Mouse (Mus musculus): ENCODE measurements at regions not wholly inside any gene's neighbourhood (a gene's known extent, or its start where the extent isn't known, plus 50 kb on each side); places are given as distances from the start of the nearest gene placed in this dataset.

DNA sequence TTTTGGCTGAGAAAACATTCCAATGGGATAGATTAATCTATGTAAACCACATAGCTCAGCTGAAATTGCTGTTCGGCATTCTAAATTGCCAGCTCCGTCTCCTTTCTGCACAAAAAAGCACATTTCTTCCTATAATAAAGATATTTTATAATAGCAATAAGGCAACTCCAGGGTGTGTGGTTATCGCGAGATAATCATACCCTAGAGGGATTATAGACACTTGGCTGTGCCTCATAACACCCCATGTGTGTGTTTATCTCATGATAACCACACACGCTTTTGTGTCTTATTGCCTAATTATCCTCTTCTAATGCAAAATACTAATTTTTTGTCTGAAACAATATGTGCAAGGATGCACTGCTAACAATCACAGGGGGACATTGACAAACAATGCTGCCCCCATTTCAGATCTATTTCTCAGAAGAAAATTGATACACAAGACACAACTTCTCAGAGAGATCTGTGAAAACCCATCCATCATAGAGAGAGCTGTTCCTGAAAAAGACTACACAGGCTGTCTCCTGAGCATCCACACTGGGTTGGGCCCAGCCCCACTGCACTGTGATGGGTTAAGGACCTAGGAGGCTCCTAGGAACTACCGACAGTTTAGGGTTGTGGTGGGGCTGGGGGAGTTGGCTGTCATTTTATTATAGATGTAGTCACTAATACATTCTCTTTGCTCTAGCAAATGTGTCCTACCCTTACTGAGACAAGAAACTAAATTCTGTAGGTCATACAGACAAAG, 454.7 kb upstream of the BC052040 start:
- DNase-seq = no peak

DNA sequence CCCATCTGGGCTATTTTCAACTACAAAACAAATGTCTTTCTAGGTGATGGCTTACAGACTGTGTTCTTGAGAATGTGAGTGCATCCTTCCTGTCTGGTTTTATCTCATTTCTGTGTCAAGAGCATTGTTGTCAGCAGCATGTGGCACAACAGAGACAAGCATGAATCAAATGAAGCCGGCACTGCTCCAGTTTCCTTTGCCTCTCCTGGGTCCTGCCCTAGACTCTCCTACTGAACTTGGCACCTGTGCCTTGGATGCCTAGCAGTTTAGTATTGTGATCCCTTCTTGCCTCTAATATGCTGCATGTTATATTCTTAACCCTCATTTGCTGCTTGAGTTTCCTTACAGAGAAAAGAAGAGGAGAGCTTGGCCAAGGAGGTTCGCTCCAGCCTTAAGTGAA, 449.8 kb upstream of the BC052040 start:
- DNase-seq = peak; percentile 59

DNA sequence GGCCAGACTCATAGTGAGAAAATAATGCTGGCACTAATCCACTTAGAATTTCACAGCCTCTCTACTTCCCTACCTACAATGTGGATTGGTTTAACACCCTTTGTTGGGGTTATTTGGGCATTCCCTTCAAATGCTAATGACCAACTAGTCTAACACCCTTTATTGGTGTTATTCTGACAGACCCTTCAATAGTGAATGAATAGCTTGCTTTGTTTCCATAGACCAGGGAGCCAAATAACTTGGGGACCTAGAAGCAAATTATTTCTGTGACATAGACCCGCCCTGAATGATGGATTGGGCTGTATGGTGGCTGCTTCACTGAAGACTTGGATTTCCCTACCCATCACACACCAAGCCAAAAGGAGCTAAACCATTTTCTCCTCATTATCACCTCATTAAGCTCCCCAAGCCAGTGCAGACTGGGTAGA, 449.3 kb upstream of the BC052040 start:
- DNase-seq = no peak

DNA sequence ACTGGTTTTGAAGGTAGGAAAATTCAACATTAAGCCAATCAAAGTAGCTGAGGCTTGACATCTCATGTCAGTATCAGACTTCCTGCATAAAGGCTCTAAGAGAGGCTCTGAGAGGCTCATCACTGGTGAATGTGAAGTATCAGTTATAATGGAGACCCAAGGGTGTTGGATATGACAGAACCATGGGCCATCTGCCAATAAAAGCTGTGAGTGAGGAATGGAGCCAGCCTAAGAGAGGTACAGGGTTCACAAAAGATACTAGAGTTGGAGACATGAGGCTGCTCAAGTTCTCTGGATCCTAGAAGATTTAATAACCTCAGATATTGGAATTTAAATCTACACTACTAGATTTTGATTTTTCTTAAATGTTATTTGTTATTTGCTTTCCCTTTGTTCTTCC, 440.1 kb upstream of the BC052040 start:
- no peak for DNase-seq

DNA sequence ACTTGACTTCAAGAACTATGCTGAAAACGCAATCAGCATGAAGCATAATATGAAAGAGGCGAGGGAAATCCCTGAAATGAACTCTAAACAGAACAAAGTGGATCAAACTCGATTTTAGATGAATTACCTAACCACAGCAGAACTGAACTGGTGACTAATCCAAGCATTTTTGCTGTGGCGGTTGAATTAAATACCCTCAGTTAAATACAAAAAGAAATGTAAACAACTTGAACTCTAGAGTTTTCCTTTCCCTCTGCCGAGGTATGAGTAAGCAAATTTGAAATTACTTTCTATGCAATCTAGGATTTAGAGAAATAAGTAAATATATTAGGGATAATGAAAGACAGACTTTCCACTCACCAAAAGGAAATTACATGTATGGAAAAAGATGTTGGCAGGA, 409.4 kb upstream of the BC052040 start:
- DNase-seq = no peak

DNA sequence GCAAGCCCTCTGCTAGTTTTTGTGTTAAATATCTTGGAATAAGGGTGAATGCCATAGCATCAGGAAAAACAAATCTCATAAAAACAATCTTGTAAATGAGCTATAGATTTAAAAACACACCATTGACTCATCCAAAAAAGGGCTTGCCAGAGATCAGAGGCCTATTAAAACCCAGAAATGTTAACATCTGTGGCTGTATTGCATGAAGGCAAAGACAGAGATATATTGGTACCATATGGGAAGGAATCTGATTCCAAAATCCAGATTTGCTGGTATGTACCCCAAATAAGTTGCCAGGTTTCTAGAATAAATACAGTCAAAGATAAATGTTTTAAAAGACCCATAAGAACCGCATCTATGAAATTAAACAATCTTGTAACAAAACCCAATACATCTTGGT, 404.4 kb upstream of the BC052040 start:
- no peak for DNase-seq

DNA sequence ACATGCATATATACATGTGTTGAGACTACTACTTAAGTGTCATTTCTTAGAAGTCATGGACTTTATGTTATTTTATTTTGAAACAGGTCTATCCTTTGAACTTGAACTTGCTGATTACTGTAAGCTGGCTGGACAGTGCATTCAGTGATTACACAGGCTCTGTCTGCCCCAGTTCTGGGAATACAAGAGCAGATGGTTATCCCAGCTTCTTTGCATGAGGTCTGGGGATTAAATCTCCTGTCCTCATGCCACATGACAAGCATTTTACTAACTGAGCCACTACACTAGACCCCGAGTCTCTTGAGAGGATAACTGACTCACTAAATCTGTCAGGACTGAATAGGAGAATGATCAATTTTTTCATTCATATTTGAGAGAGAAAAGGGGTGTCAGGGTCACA, 403.6 kb upstream of the BC052040 start:
- no peak for DNase-seq

DNA sequence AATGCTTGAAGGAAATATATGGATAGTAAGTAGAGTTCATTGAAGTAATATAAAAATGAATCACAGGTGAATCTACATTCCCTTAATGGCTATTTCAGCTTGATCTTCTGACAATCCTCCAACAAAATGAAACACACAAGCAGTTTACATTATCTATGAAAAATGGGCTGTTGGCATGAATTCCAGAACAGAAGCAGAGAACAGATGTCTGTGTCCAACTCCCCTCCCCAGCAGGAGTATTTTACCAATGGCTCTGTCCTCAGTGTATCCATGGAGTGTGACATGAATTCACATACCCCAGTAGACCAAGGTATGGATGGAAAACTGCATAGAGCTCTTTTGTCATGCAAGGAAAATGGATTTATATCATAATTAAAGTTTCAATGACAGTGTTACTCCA, 370.3 kb upstream of the BC052040 start:
- DNase-seq = no peak

DNA sequence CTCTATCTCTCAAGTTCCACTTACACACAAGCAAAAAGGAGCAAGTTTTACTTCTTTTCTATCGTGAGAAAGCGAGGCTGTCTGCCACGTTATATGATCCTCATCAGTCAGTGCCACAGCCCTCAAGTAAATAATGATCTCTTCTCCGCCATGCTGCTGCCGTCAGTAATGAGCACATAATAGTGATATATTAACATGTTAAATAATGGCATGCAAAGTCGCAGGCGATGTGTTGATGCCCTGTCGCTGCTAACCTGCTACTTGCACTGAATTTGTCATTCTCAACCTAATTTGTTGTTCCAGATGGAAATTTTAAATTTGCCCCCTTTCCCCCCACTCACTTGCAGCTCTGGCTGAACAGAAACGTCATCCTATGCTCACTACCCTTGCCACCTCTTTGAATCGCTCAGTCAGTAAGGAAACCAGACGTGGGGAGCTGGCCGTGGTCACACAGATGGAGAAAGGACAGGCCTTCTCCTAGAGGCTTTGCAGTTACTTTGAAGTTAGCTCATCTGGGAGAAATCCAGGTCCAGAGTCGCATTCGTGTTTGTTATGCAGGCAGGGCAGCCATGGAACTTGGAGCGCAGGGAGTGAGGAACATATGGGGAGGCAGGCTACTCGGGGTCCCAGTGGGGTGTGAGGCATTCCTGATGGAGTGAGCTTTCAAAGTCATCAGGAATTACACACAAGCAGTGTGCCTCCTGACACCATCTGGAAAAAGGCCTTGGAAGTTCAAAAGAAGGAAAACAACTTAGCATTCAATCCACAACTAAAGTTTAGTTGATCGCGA, 368.1 kb upstream of the BC052040 start:
- no peak for DNase-seq

DNA sequence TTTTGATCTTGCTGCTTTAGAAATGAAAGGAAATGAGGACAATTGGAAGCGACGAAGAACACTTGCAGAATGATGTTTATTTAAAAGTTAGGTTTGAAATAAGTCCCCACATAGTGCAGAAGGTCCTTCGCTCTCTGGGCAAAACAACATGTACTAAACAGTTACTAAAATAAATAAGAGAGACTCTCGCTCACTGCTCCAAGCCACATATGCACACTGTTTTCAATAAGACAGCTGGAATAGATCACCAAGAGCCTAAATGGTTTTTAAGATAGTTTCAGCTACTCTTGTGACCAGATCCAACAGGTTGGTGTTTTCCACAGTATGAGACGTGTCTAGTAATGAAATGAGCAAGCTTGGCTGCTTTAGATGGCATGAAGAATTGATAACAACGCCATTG, 367.2 kb upstream of the BC052040 start:
- DNase-seq = no peak

DNA sequence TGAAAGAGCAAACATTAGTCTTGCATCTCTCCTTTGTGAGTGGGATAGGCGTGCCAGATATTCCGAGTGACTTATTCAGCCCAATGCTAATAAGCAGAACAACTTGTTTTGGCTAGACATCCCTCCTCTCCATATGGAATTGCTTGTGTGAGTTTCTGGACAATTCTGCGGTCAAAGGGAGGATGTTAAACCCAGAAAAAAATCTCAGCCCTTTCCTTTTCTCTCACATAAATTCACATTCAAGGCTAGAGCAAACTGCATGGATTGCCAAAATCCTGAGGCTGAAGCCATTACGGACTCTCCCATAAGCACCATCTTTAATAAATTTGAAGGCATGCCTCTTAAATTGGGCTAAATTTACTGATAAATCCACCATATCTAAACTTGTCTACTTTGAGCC, 351.5 kb upstream of the BC052040 start:
- DNase-seq = no peak

DNA sequence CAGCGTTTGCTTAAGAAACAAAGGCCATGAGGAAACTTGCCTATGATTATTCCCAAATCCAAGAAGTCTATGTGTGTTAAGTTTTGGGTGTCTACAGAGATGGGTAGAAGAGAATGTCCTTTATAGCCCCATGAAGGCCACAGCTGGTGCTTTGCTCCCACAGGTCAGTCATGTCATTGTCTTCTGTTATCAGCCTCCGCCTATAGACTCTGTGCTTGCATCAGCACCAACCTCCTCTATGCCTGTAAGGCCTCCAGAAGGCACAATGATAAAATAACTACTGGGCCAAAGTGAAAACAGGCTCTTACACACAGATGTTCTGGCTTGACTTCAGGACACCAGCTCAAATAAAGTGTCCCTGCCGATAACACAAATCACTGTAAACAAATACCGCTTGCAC, 333.8 kb upstream of the BC052040 start:
- DNase-seq = no peak

DNA sequence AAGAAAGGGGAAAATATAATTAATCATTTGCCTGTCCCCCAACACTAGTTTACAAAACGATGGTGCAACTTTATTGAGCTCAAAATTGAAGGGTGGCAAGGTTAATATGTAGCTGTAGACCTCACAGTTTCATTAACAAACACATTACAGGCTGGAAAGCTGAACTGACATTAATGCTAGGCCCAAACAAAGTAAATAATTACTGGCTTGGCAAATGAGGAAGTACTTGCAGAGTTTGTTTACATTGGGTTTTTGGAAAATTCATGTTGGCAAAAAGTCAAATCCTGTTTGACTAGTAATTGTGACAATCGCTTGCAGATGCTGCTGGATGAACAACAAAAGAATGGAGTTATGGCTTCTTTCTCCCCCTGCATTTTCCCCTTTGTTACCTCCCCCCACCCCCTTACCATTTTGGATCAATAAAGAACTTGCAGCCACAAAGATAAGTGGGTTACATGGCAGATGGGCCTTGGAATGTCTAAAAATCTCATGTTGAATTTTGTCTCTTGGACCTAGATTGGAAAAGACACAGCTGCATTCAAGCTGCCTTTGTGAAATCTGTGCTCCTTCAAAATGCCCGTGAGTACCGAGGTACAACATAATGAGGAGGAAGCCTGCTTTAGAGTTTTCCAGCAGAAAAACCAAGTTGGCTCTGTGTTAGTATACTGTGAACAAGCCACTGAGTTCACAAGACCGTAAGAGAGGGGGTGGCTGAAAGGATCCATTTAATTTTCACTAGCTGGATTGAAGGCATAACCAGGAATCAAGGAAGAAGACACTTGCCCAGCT, 331.3 kb upstream of the BC052040 start:
- DNase-seq = no peak

DNA sequence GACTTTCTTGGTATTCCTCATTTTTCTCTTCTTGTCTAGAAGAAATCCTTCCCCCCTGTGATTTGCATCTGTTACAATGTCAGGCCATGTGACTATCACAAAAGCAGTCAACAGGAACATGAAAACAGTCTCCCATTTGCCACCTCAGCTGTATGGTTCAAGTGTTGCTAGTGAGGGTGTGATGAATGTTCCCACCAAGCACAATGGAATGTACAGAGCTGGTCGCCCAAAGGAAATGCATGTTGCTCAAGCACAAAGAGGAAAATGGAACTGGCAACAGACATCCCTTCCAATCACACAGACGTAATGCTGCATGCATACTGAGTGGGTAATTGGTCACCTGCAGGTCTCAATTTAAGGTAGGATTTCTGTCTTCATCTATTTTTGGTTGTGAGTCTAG, 324.1 kb upstream of the BC052040 start:
- no peak for DNase-seq

DNA sequence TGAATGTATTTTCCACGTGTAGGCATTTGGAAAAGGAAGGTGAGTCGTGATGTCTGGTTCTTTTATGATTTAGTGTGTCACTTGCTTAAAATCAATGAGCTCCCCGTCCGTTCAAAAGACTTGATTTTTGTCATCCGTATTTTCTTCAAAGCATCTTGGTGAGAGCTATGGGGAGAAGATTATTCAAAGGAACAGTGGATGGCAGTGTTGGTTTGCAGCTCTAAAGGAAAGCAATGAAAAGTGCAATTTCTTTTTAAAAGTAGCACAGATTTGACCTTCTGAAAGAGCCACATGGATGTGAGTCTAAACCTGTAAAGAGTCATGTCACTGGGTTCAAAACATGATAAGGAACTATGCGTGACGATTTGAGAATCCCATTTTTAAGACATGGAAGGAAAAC, 313.3 kb upstream of the BC052040 start:
- DNase-seq = no peak

DNA sequence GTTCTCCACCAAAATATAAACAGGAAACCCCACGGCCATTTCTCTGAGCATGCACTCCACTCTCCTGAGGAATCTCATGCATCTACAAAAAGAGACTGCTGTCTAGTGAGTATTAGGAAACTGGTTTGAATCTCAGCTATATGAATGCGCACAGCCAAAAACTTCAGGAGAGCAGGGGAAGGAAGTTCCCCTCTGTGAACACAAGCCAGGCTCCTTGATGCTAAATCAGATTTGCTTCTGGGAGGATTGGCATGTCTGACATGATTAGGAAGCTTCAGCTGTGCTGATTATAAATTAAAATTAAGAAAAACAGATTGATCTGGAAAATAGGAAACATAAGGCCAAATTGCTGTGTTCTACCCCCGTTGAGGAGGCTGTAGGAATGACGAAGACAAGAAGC, 304.1 kb upstream of the BC052040 start:
- no peak for DNase-seq

DNA sequence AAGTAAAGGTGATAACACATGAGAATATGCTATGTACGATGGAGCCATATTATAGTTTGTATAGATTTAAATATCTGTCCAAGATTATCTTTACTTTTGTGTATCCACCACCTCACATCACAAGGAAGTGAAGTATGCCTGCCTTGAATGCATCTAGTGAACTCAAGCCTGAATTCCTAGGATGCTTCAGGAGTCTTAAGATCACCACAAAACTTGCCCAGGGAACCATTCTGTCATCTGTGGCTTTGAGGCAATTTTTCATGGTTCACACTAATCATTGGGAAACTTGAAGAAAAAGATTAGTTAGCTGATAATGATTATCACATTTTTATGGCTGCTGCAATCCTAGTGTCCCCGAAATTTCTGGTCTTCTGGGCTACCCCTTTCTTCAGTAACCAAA, 288.5 kb upstream of the BC052040 start:
- no peak for DNase-seq

DNA sequence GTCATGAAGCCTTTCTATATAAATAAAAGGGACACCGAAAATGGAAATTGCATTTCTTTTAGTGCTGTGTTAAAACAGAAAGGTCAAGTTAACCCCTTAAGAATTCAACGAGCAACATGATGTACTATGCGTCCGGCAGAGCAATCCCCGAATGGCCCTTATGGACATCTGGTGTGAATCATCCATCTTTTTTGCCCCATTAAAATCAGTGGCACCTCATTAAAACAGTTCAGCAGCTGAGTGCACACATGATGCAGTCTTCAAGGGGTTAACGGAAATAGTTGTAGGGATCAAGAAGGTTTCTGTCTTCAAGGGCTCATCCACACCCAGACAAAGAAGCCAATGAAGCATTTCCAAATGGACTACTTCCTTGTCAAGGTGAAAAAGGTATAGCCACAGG, 284.1 kb upstream of the BC052040 start:
- no peak for DNase-seq

DNA sequence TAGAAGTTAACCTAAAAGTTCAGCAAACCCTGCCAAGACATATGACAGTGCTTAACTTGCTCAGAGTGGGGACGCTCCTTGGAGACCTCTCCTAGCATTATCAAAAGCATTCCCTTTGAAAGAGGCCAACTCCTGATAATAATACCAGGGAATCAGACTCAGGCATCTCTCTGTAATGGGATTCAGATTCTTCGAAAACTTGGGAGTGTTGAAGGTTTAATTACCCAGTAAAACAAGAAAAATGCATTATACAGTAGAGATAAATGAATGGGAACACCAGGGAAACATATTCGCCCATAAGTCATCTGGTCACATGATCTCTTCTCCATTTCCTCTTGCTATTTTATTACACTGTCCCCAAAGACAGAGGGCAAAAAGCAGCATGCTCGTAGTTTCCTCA, 274.3 kb upstream of the BC052040 start:
- DNase-seq = no peak

DNA sequence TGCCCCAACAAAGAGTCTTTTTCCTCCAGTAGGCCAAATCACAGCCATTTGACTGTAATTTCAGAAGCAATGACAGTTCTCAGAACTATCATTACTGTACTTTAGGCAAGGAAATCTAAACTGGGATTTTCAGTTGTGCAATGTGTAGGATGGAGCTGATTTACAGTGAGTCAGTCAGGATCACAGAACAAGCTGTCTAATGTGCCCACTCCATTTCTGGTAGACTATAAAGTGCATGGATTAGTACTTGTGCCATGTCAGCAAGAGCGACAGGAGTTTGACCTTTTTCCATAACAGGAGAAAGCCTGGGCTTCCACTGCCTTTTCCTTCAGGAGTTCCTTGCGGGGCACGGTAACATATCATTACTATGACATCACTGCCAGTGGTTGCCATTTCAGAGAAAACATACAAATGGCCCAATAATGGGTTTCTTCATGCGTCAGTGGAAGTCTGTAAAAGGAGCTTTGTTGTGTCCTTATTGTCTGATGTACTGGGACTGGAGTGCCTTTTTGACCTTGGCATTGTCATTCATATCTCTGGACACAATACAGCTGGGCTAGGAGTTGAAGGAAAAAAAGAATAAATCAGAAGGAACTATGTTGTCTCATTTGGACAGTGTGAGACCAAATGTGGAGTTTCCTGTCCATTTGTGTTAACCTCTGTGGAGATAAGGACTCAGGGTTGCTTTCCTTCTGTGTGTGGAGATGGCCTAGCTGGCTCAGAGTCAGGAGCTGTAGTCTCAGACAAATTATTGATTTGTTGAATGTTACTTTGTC, 271.5 kb upstream of the BC052040 start:
- DNase-seq = peak; percentile 71

DNA sequence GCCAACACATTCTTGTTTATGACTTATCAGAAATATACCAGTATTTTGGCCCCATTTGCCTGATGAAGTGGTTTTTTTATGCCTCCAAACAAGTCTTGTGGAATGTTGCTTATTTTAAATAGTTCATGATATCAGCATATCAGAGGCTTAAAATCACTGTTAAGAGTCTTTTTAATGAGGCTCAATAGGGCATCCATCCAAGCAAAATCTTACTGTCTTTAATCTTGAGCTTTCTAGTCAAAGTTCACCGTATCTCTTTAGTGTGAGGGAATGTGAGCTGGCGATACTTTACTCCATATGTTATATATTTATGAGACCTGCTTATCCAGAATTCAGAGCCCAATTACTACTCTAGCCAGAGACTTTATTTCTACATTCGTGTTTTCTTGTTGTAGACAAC, 263.0 kb upstream of the BC052040 start:
- DNase-seq = no peak

DNA sequence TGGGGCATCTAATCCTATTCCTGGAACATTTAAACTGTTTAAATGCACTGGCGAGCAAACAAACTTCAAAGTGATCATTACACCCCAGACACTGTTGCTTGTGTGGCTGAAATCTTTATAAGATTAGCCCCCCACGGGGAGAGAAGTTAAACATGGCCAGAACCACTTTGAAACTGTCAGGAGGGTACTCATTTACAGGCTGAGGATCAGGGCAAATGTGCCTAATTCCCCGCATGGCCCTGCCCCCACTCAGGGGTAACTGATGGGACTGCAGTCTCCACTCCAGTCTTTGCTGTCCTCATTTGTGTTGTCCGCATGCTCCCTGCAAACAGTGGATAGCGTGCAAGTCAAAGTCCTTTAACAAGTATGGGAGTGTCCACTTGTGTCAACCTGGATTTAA, 258.9 kb upstream of the BC052040 start:
- DNase-seq = no peak

DNA sequence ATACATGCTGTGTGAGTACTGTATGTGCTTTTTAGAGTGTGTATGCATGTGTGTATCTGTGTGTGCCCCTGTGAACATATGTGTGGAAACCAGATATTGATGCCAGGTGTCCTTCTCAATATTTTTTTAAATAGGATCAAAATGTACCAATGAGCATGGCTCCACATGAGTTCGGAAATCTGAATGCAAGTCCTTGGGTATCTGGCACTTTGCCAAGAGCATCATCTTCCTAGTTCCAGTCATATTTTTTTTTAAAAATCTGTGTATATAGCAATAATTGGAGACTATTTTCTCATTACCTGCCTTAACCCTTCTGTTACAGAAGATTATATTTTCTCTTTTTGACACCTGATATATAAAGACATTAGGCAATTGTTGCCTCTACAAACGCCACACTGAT, 255.0 kb upstream of the BC052040 start:
- no peak for DNase-seq

Measured in kidney, adult 11 months (tissue).